Mouse (Mus musculus) hindbrain, embryonic 11.5 days (tissue): ENCODE measurements around the gene Alg12. TPM values are rescaled to one million over a fixed set of nuclear protein-coding genes. Genes with fewer than 3 reads are reported as not detected.

ENCODE experiments used
- ATAC-seq: fragments of 200-750 bp; cut with Nextera tagmentation; 2 replicates; pipeline ENCODE4 v1.8.0; 2017; ENCODE audit warnings: mild to moderate bottlenecking, moderate TSS enrichment, moderate library complexity; ENCODE audit not compliant: low FRiP score
- DNase-seq: peaks from one replicate; pipeline ENCODE4 v3.0.0-alpha.2; 2015; ENCODE audit warnings: low spot score
- H3K27ac ChIP-seq: fragments of 300-500 bp; sonication (generic); 2 replicates; pipeline ENCODE4 v1.5.1; 2014; ENCODE audit warnings: mild to moderate bottlenecking, low read depth, low read length
- H3K27me3 ChIP-seq: fragments of 300-500 bp; sonication (generic); 2 replicates; pipeline ENCODE4 v1.6.1; 2014; ENCODE audit warnings: mild to moderate bottlenecking, low read length, moderate library complexity, mixed read lengths; ENCODE audit not compliant: control insufficient read depth, insufficient read depth
- H3K36me3 ChIP-seq: fragments of 300-500 bp; sonication (generic); 2 replicates; pipeline ENCODE4 v1.6.1; 2014; ENCODE audit warnings: mild to moderate bottlenecking, low read length, moderate library complexity, mixed read lengths; ENCODE audit not compliant: control insufficient read depth, insufficient read depth
- H3K4me1 ChIP-seq: fragments of 300-500 bp; sonication (generic); replicated peaks from 2 replicates; pipeline ENCODE4 v1.6.1; 2014; ENCODE audit warnings: low read length, mixed read lengths; ENCODE audit not compliant: control insufficient read depth, insufficient read depth
- H3K4me2 ChIP-seq: fragments of 300-500 bp; sonication (generic); replicated peaks from 2 replicates; pipeline ENCODE4 v1.6.1; 2014; ENCODE audit warnings: mild to moderate bottlenecking, low read depth, low read length
- H3K4me3 ChIP-seq: fragments of 300-500 bp; sonication (generic); 2 replicates; pipeline ENCODE4 v1.5.1; 2014; ENCODE audit warnings: low read depth, low read length
- H3K9ac ChIP-seq: fragments of 300-500 bp; sonication (generic); 2 replicates; pipeline ENCODE4 v1.6.1; 2014; ENCODE audit warnings: low read depth, low read length
- H3K9me3 ChIP-seq: fragments of 300-500 bp; sonication (generic); 2 replicates; pipeline ENCODE4 v1.6.1; 2016; ENCODE audit warnings: low read length; ENCODE audit not compliant: control insufficient read depth
- WGBS: fragments of 180-500 bp; shearing (Covaris S2); extraction: QIAGEN DNeasy Blood & Tissue Kit; methylation state at CpG from one replicate; pipeline ENCODE4 v1.1.7; 2014; 5-methylcytosine and 5-hydroxymethylcytosine counted together
- polyA plus RNA-seq: library from polyadenylated mRNA; unstranded; fragments of >200 nt; fragmentation: Nextera tagmentation; extraction: Ambion mirVana; gene quantifications from 2 replicates; pipeline ENCODE4 v1.2.1, GENCODE M21; 2014

Alg12 gene
- 10.6 and 11.5 TPM in 2 replicates for polyA plus RNA-seq

DNA sequence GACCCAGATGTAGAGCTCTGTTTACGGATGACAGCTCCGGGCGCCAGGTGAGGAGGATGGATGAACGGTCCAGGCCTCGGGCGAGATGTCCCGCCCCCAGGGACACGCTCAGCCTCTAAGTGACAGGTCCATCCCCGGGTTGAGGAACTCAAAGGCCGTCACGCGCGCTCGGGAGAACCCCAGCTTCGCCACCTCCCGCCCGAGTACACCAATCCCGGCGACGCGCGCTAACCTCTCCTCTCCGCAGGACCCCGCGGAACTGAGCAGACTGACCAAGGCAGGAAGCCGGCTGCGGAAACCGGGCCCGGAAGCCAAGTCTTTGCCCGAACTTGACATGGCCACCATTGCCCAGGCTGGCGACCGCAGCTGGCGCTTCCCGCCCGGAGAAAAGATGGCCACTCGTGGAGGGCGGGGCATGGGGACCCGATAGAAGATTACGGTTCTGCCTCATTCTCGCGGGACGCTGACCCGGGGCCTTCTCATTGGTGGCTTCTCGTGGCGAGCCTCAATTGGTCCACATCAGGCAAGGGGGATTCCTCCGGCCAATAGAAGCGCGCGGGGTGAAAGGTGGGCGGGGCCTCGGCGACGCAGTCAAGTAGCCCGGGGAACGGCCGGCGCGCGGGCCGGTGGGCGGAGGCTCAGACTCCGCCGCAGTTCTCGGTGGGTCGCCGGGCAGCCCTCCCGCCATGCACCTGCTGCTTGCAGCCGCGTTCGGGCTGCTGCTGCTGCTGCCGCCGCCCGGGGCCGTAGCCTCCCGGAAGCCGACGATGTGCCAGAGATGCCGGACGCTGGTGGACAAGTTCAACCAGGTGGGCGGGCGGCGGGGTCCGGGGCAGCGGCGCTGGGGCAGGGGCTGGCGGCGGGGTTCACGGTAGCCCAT is at the start of gene Alg12, which contains the start of gene Creld2:
TSS of gene Alg12 (minus strand) at position 293 of the 880 bp plus-strand sequence.
TSS of gene Creld2 (plus strand) at position 621 of the 880 bp plus-strand sequence.
- H3K4me2 ChIP-seq: peak within 1 kb of the TSS; percentile 91
- DNase-seq: peak; percentile 99
- H3K9ac ChIP-seq: peak within 1 kb of the TSS; percentile 81
- H3K4me1 ChIP-seq: peaks cover 5% of the 10 kb centered on the region
- peaks cover 6% of the 10 kb centered on the region; the same call in 1 of the 2 replicates for H3K36me3 ChIP-seq
- H3K27me3 ChIP-seq: no peaks in the 10 kb centered on the region
- H3K9me3 ChIP-seq: no peaks in the 10 kb centered on the region
- H3K27ac ChIP-seq: peak within 1 kb of the TSS; percentile 68
- H3K4me3 ChIP-seq: peak within 1 kb of the TSS; percentile 88
- under 1% methylated on average over 80 of the region's 88 CpGs for WGBS
- peak; percentile 98 for ATAC-seq

DNA sequence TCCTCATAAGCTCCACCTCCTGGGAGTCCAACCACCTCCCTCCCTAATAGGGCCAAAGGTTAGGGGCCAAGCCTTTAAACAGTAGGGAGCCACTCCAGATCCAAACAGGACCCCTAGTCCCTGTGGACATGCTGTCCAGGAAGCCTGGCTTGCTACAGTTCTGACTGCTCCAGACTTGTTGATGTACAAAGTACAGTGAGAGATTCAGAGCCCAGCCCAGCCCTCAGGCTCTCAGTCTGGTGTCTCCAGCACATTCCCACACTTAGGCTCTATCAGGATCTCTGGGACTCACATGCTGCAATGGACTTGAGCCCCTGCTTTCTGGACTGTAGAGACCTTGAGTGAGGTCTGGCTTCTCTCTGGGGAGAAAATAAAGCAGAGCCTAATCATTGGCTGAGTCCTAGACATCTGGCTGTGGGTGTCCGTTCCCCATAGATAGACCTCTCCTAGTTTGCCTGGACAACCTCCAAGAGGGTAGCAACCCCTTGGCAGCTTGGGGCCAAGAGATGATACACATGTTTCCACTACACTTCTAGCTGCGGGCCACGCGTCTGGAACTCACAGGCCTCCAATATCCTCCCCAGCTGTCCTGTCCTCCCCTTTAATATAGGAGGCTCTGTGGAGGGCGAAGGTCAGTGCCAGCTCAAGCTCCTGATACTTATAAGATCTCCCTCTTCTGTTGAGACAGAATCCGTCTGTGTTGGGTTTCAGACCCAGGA is 49.1 kb upstream of the Alg12 start:
- no peak overlapping the region for H3K4me2 ChIP-seq
- no peak for ATAC-seq
- DNase-seq: peak; percentile 8
- H3K27me3 ChIP-seq: no peaks in the 10 kb centered on the region
- WGBS: 77% methylated on average over 6 of the region's 6 CpGs
- H3K4me1 ChIP-seq: peaks cover 4% of the 10 kb centered on the region; the same call in 1 of the 2 replicates
- H3K36me3 ChIP-seq: no peaks in the 10 kb centered on the region
- H3K4me3 ChIP-seq: no peak overlapping the region
- no peak overlapping the region for H3K9ac ChIP-seq
- H3K27ac ChIP-seq: no peak overlapping the region
- no peaks in the 10 kb centered on the region for H3K9me3 ChIP-seq

DNA sequence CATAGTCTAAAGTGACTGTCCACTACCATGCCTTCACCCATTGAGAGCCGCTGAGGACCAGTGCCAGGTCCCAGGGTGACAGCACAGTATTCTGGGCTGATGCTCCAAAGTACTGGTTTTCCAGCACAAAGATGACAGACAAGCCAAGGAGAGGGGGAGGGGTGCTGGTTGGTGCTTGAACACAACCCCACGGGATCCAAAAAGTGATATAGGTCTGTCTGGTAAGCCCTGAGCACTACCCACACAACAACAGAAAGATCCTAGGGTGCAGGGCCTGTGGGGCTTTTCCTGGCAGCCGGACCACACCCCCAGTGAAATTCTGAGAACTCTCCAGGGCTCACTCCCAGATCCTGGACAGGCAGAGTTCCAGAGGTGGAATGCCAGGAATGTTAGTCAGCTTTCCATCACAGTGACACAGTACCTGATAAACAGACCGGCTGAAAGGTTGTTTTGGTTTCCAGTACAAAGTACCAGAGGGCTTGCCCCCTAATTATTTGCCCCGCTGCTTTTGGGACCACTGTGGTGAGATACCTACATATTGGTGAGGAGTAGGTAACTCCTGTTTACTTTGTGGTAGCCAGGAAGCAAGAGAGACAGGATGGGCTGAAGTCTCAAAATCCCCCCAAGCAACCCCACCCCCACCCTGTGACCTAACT is 48.4 kb upstream of the Alg12 start:
- no peak overlapping the region; the same call in 1 of the 2 replicates for H3K27ac ChIP-seq
- DNase-seq: no peak
- no peaks in the 10 kb centered on the region for H3K27me3 ChIP-seq
- no peaks in the 10 kb centered on the region for H3K36me3 ChIP-seq
- WGBS: 37% methylated on average over 5 of the region's 5 CpGs
- no peak overlapping the region for H3K4me3 ChIP-seq
- peaks cover 4% of the 10 kb centered on the region; the same call in 1 of the 2 replicates for H3K4me1 ChIP-seq
- no peak for ATAC-seq
- H3K9ac ChIP-seq: no peak overlapping the region
- H3K9me3 ChIP-seq: no peaks in the 10 kb centered on the region
- H3K4me2 ChIP-seq: no peak overlapping the region

DNA sequence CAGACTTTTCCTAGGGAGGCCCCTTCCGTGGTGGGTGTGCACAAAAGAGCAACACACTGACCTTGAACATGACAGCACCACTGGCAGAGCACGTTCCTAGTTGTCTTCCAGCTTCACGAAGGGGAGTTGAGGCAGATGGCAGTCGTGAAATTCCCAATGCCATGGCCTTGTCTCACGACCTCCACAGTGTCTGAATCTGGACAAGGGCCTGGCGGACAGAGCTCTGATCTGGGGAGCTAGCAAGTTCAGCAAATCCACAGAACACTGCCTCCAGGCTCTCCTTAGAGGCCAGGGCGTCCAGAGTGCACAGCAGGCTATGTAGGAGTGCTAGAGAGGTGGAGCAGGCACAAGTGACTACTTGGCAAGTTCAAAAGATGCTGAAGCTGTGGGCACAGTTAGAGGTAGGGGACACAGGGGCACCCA is 47.8 kb upstream of the Alg12 start:
- no peak overlapping the region for H3K27ac ChIP-seq
- no peak overlapping the region for H3K4me3 ChIP-seq
- no peak overlapping the region for H3K4me2 ChIP-seq
- peaks cover 4% of the 10 kb centered on the region; the same call in 1 of the 2 replicates for H3K4me1 ChIP-seq
- WGBS: 61% methylated on average over 7 of the region's 7 CpGs
- no peaks in the 10 kb centered on the region for H3K9me3 ChIP-seq
- no peak for ATAC-seq
- H3K9ac ChIP-seq: no peak overlapping the region
- no peaks in the 10 kb centered on the region for H3K36me3 ChIP-seq
- DNase-seq: no peak
- H3K27me3 ChIP-seq: no peaks in the 10 kb centered on the region

DNA sequence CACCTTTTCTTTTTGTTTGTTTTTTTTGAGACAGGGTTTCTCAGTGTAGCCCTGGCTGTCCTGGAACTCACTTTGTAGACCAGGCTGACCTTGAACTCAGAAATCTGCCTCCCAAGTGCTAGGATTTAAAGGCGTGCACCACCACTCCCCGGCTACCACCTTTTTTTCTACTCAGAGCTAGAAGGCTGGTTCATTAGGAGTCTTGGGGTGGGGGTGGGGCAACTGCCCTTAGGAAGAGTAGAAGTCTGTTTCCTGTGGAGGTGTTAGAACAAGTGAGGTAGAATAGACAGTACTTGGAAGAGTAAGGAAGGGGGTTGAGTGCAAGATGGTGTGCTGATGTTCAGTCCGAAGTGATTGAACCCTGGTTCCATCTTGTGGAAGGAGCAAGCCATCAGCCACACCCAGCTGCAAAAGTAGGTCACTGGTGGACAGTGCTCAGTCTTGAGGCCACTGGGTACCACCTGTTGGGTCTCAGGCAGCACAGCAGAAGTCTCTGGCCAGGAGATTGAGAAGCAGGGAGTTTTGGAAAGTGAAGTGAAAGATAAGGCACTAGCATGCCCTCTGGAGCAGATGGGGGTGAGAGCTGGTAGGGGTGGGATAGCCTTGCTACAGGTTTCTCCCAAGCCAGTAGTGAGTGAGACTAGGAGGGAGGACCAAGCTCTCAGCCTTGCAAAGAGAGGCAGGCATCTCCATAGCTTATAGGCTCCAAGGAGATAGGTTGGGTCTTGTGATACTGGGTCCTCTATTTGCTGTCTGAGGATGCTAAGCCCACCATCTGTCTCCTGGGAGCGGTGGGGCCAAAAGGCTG is 47.0 kb upstream of the Alg12 start:
- no peak overlapping the region for H3K4me2 ChIP-seq
- no peaks in the 10 kb centered on the region for H3K27me3 ChIP-seq
- ATAC-seq: no peak
- no peak overlapping the region for H3K27ac ChIP-seq
- no peak for DNase-seq
- no peak overlapping the region for H3K4me3 ChIP-seq
- peaks cover 4% of the 10 kb centered on the region; the same call in 1 of the 2 replicates for H3K4me1 ChIP-seq
- WGBS: 77% methylated on average over 4 of the region's 4 CpGs
- no peaks in the 10 kb centered on the region for H3K36me3 ChIP-seq
- no peaks in the 10 kb centered on the region for H3K9me3 ChIP-seq
- H3K9ac ChIP-seq: no peak overlapping the region

DNA sequence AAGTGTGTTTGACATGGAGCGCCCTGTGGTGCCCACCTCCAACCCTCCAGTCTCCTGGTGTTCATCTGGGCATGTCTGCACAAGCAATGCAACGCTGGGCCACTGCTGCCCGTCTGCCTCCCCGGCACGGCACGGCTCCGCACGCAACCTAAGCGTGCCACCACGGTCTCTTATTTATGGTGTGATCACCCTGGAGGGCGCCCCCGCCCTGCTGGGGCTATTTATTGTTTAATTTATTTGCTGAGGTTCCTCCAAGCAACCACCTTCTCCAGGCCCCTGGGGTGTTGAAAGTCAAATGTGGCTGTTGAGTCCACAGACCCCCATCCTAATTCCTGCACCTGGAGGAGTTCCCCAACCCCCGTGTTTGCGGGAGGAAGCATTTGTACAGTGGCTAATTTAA is 45.9 kb upstream of the Alg12 start:
- Histone ChIP-seq H3K9ac (no peak overlapping the region), H3K4me1 (peaks cover 4% of the 10 kb centered on the region; the same call in 1 of the 2 replicates), H3K27ac (no peak overlapping the region), H3K4me2 (0 out of 2 replicates have a peak overlapping the region, but pooled peaks have one; percentile 98), H3K4me3 (no peak overlapping the region), H3K36me3 (no peaks in the 10 kb centered on the region), H3K9me3 (no peaks in the 10 kb centered on the region), H3K27me3 (no peaks in the 10 kb centered on the region)
- WGBS: 84% methylated on average over 14 of the region's 14 CpGs
- ATAC-seq: no peak
- peak; percentile 7 for DNase-seq

DNA sequence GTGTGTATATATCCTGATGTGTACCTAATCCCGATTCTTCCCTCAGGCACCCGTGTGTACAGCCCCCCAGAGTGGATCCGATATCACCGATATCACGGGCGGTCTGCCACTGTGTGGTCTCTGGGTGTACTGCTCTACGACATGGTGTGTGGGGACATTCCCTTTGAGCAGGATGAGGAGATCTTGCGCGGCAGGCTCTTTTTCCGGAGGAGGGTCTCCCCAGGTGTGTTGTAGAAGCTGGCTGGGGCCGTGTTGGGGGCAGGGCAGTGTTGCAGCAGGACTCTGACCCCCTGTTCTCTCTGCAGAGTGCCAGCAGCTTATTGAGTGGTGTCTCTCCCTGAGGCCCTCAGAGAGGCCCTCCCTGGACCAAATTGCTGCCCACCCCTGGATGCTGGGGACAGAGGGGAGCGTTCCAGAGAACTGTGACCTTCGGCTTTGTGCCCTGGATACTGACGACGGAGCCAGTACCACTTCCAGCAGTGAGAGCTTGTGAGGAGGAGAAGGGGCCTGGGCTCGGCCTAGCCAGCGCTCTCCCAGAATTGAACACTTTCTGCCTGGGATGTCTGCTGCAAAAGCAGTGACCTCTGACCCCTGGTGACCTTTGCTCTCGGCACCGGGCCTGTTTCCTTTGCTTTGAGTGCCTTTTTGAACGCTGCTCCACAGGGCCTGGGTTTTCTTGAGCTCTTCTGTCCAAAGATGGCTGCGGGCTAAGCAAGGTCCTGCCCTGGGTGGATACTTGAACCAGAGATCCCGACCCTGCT is 45.3 kb upstream of the Alg12 start:
- Histone ChIP-seq H3K27ac (peak overlapping the region; percentile 30; the same call in 1 of the 2 replicates), H3K27me3 (no peaks in the 10 kb centered on the region), H3K4me1 (peaks cover 4% of the 10 kb centered on the region; the same call in 1 of the 2 replicates), H3K9me3 (no peaks in the 10 kb centered on the region), H3K9ac (peak overlapping the region; percentile 68), H3K36me3 (no peaks in the 10 kb centered on the region), H3K4me2 (peak overlapping the region; percentile 98), H3K4me3 (peak overlapping the region; percentile 59)
- WGBS: 44% methylated on average over 22 of the region's 22 CpGs
- ATAC-seq (peak; percentile 22; the same call in 1 of the 2 replicates), DNase-seq (peak; percentile 31)
